Mouse (Mus musculus): ENCODE measurements around the gene Mdga1. TPM values are rescaled to one million over a fixed set of nuclear protein-coding genes. Genes with fewer than 3 reads are reported as not detected.

Mdga1 gene
- polyA plus RNA-seq, 1 experiment from 2014 or later = 10.2 TPM

- H3K9ac ChIP-seq = no peak overlapping the region
- H3K4me3 ChIP-seq = no peak overlapping the region
- H3K9me3 ChIP-seq = no peaks in the 10 kb centered on the region
- peaks cover 35% of the 10 kb centered on the region for H3K4me1 ChIP-seq (replicated peaks)
- 66% methylated on average over 10 of the region's 10 CpGs for WGBS
- no peaks in the 10 kb centered on the region for H3K36me3 ChIP-seq
- H3K27ac ChIP-seq (replicated peaks) = no peak overlapping the region
- H3K27me3 ChIP-seq = no peaks in the 10 kb centered on the region
- H3K4me2 ChIP-seq = no peak overlapping the region
- no peak for ATAC-seq (ENCODE audit: low read depth)
Observed at GRCm38 (mm10) chr17:29915820-29916219, 54.1 kb downstream of the Mdga1 start.

- Histone ChIP-seq H3K36me3 (no peaks in the 10 kb centered on the region), H3K4me1 (replicated peaks) (peaks cover 12% of the 10 kb centered on the region), H3K4me3 (no peak overlapping the region), H3K27me3 (no peaks in the 10 kb centered on the region), H3K9ac (no peak overlapping the region), H3K27ac (replicated peaks) (no peak overlapping the region), H3K9me3 (no peaks in the 10 kb centered on the region), H3K4me2 (no peak overlapping the region)
- WGBS = 90% methylated on average over 16 of the region's 16 CpGs
- ATAC-seq (ENCODE audit: low read depth) = no peak
Observed at GRCm38 (mm10) chr17:29913301-29913965, 56.5 kb downstream of the Mdga1 start.

- Histone ChIP-seq H3K9me3 (no peaks in the 10 kb centered on the region), H3K36me3 (no peaks in the 10 kb centered on the region), H3K9ac (no peak overlapping the region), H3K4me3 (no peak overlapping the region), H3K4me2 (no peak overlapping the region), H3K4me1 (replicated peaks) (peaks cover 10% of the 10 kb centered on the region; the same call in 1 of the 2 replicates), H3K27me3 (no peaks in the 10 kb centered on the region), H3K27ac (replicated peaks) (no peak overlapping the region)
- 72% methylated on average over 5 of the region's 5 CpGs for WGBS
- no peak for ATAC-seq (ENCODE audit: low read depth)
Observed at GRCm38 (mm10) chr17:29912733-29913132, 57.2 kb downstream of the Mdga1 start.

- Histone ChIP-seq H3K36me3 (no peaks in the 10 kb centered on the region), H3K9me3 (no peaks in the 10 kb centered on the region), H3K27ac (replicated peaks) (no peak overlapping the region), H3K9ac (no peak overlapping the region), H3K27me3 (0 out of 2 replicates have a peak, but pooled peaks cover 4% of the 10 kb centered on the region), H3K4me3 (no peak overlapping the region), H3K4me2 (no peak overlapping the region), H3K4me1 (replicated peaks) (no peaks in the 10 kb centered on the region)
- WGBS = 93% methylated on average over 7 of the region's 7 CpGs
- ATAC-seq (ENCODE audit: low read depth) = no peak
Observed at GRCm38 (mm10) chr17:29909031-29909430, 60.9 kb downstream of the Mdga1 start.

GRCm38 (mm10) chr17:29904694-29905093 is 65.2 kb downstream of the Mdga1 start:
- H3K4me1 ChIP-seq (replicated peaks) = peaks cover 9% of the 10 kb centered on the region
- ATAC-seq (ENCODE audit: low read depth) = no peak
- 73% methylated on average over 5 of the region's 5 CpGs for WGBS
- 0 out of 2 replicates have a peak, but pooled peaks cover 4% of the 10 kb centered on the region for H3K27me3 ChIP-seq
- H3K9ac ChIP-seq = no peak overlapping the region
- H3K4me2 ChIP-seq = no peak overlapping the region
- no peak overlapping the region for H3K4me3 ChIP-seq
- H3K27ac ChIP-seq (replicated peaks) = no peak overlapping the region
- H3K36me3 ChIP-seq = no peaks in the 10 kb centered on the region
- no peaks in the 10 kb centered on the region for H3K9me3 ChIP-seq

GRCm38 (mm10) chr17:29902406-29903155 is 67.3 kb downstream of the Mdga1 start:
- H3K36me3 ChIP-seq = no peaks in the 10 kb centered on the region
- peaks cover 14% of the 10 kb centered on the region for H3K4me1 ChIP-seq (replicated peaks)
- WGBS = 71% methylated on average over 16 of the region's 16 CpGs
- no peaks in the 10 kb centered on the region for H3K9me3 ChIP-seq
- no peak for ATAC-seq (ENCODE audit: low read depth)
- H3K9ac ChIP-seq = no peak overlapping the region
- H3K4me3 ChIP-seq = no peak overlapping the region
- H3K27me3 ChIP-seq = 0 out of 2 replicates have a peak, but pooled peaks cover 4% of the 10 kb centered on the region
- no peak overlapping the region for H3K4me2 ChIP-seq
- H3K27ac ChIP-seq (replicated peaks) = no peak overlapping the region

- Histone ChIP-seq H3K9ac (no peak overlapping the region), H3K4me2 (no peak overlapping the region), H3K27me3 (no peaks in the 10 kb centered on the region), H3K27ac (replicated peaks) (no peak overlapping the region), H3K4me3 (no peak overlapping the region), H3K36me3 (no peaks in the 10 kb centered on the region), H3K9me3 (no peaks in the 10 kb centered on the region), H3K4me1 (replicated peaks) (peaks cover 30% of the 10 kb centered on the region)
- no peak for ATAC-seq (ENCODE audit: low read depth)
- 83% methylated on average over 5 of the region's 5 CpGs for WGBS
Observed at GRCm38 (mm10) chr17:29900289-29900688, 69.6 kb downstream of the Mdga1 start.

GRCm38 (mm10) chr17:29896181-29897054 is 73.5 kb downstream of the Mdga1 start:
- H3K4me1 ChIP-seq (replicated peaks) = peaks cover 25% of the 10 kb centered on the region
- H3K27ac ChIP-seq (replicated peaks) = 0 out of 2 replicates have a peak overlapping the region, but pooled peaks have one; percentile 39
- peak; percentile 64; the same call in 1 of the 2 replicates for ATAC-seq (ENCODE audit: low read depth)
- WGBS = 14% methylated on average over 7 of the region's 7 CpGs
- no peak overlapping the region for H3K4me2 ChIP-seq
- H3K27me3 ChIP-seq = peaks cover 5% of the 10 kb centered on the region
- no peak overlapping the region for H3K9ac ChIP-seq
- H3K4me3 ChIP-seq = no peak overlapping the region
- H3K9me3 ChIP-seq = no peaks in the 10 kb centered on the region
- H3K36me3 ChIP-seq = no peaks in the 10 kb centered on the region

GRCm38 (mm10) chr17:29895566-29895965 is 74.3 kb downstream of the Mdga1 start:
- Histone ChIP-seq H3K4me1 (replicated peaks) (peaks cover 26% of the 10 kb centered on the region), H3K4me2 (no peak overlapping the region), H3K4me3 (no peak overlapping the region), H3K27me3 (peaks cover 14% of the 10 kb centered on the region), H3K9me3 (no peaks in the 10 kb centered on the region), H3K9ac (no peak overlapping the region), H3K27ac (replicated peaks) (no peak overlapping the region), H3K36me3 (no peaks in the 10 kb centered on the region)
- ATAC-seq (ENCODE audit: low read depth) = no peak
- WGBS = 83% methylated on average over 5 of the region's 5 CpGs

GRCm38 (mm10) chr17:29894965-29895364 is 74.9 kb downstream of the Mdga1 start:
- Histone ChIP-seq H3K9ac (no peak overlapping the region), H3K27me3 (peaks cover 20% of the 10 kb centered on the region), H3K4me2 (no peak overlapping the region), H3K36me3 (no peaks in the 10 kb centered on the region), H3K4me1 (replicated peaks) (peaks cover 32% of the 10 kb centered on the region), H3K9me3 (no peaks in the 10 kb centered on the region), H3K27ac (replicated peaks) (no peak overlapping the region), H3K4me3 (no peak overlapping the region)
- no peak for ATAC-seq (ENCODE audit: low read depth)
- 87% methylated on average over 5 of the region's 5 CpGs for WGBS

- Histone ChIP-seq H3K27me3 (peaks cover 37% of the 10 kb centered on the region), H3K9ac (no peak overlapping the region), H3K4me1 (replicated peaks) (peaks cover 49% of the 10 kb centered on the region), H3K27ac (replicated peaks) (no peak overlapping the region), H3K4me3 (no peak overlapping the region), H3K36me3 (no peaks in the 10 kb centered on the region), H3K9me3 (no peaks in the 10 kb centered on the region), H3K4me2 (no peak overlapping the region)
- 63% methylated on average over 7 of the region's 7 CpGs for WGBS
- ATAC-seq (ENCODE audit: low read depth) = no peak
Observed at GRCm38 (mm10) chr17:29890451-29891110, 79.3 kb downstream of the Mdga1 start.

Data from neural tube, embryonic 13.5 days (tissue).